Mouse (Mus musculus) kidney, adult 8-10 months (tissue): ENCODE results near the gene BC052040.

Experiments used
- DNase-seq, 2 experiments: peaks; one replicate each; pipeline ENCODE4 v3.0.0; 2022

BC052040 gene

DNA sequence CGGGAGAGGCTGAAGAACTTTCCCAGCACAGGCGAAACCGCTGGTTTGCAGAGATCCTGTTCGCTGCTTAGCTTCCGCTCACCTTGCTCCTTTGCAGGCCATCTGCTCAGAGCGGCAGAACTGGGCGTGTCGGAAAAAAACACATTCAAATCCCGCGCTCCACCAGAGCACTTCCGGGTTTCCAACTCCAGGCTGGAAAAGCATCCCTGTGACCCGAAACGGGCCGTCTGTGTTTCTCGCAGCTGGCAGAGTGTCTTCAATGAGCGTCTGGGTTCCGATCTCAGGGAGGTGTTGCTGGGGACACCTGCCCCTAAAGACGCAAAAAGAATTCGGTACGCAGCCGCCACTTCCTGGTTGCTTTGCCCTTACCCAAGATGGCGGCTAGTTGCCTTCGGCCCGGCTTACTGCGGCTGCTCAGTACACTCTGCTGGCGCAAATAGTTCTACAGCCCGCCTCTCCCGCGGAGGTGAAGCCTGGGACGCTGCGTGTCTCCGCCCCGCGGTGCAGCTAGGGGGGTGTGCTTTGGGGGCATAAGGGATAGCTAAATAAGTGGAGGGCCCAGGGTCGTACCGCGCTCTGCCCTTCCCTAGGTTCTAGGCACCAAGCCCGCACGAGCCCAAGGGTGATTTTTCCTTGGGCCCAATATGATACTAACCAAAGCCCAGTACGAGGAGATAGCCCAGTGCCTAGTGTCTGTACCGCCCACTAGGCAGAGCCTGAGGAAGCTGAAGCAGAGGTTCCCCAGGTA, at the start of gene BC052040:
TSS of gene BC052040 (plus strand) at position 476 of the 748 bp plus-strand sequence.
- peak; percentile 85 to 92 for DNase-seq

DNA sequence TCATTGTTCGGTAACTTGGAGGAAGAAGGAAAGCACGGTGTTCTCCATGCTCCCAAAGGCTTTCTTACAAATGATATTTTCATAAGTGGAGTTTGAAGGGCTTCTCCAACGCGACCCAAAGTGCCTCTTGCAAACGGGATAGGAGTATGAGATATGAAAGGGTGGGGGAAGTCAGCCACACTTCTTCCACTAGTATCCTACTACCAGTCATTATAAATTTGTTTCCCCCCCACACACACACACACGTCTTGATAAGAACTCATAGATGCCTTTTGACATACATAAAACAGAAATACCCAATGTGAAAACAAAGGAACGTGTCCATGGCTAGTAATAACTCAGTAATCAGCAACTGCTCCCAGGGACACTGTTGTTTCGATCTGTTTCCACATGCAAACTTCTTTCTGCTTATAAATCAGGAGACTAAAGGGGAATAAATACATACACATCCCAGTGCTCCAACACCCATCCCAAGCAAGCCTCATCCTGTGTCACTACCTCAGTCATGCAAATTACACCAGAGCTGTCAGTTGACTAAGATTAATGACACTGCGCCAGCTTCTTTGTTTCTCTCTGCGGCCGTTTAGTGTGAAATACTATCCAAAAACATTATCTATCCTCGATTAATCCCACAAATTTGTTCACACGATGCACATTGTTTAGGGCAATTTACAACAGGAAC, 43.4 kb upstream of the BC052040 start:
- DNase-seq = no peak

- no peak for DNase-seq
Observed at GRCm38 (mm10) chr2:115538691-115539283, 42.7 kb upstream of the BC052040 start.

DNA sequence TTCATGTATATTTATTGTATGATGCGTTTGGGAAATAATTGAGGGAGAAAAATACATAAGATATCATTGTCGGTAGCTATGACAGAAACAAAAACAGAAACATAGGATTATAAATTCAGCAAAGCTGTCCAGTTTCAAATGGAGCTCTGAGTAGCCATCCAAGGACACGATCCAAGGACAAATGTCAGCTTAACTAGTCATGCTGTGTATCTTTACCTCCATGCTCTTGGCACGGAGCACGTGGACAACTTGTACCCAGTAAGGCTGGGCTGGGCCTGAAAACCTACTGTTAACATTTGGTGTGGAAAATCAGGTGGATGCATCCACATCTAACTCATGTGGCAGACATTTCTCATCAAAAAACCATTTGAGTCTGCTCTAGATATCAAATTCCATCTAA, 41.8 kb upstream of the BC052040 start:
- no peak for DNase-seq

GRCm38 (mm10) chr2:115542401-115543123, 39.0 kb upstream of the BC052040 start:
- DNase-seq = no peak

- no peak for DNase-seq
Observed at GRCm38 (mm10) chr2:115543212-115543611, 38.3 kb upstream of the BC052040 start.

DNA sequence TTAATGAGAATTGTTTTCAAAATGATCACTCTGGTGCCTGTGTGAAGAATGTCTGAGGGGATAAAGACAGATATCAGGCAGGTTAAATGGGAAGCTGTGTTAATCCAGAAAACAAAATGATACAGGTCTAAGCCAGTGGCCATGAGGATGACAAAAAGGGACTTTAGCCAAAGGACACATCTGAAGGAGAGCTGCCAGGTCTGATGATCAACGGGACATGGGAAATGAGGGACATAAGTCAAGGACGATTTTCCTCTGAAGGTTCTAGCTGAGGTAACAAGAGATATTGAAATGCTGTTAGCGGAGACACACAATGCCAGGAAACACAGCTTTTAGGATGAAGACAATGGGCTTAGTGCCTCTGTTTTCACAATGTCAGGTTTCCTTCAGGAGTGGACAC, 29.6 kb upstream of the BC052040 start:
- no peak for DNase-seq

GRCm38 (mm10) chr2:115562155-115562827, 19.2 kb upstream of the BC052040 start:
- no peak for DNase-seq

- no peak for DNase-seq
Observed at GRCm38 (mm10) chr2:115563436-115564093, 18.0 kb upstream of the BC052040 start.

- no peak for DNase-seq
Observed at GRCm38 (mm10) chr2:115571996-115572395, 9.5 kb upstream of the BC052040 start.

GRCm38 (mm10) chr2:115574802-115575201, 6.7 kb upstream of the BC052040 start:
- DNase-seq = no peak

- DNase-seq = no peak
Observed at GRCm38 (mm10) chr2:115579171-115579900, 2.2 kb upstream of the BC052040 start.

GRCm38 (mm10) chr2:115579976-115580375, 1.5 kb upstream of the BC052040 start:
- no peak for DNase-seq

DNA sequence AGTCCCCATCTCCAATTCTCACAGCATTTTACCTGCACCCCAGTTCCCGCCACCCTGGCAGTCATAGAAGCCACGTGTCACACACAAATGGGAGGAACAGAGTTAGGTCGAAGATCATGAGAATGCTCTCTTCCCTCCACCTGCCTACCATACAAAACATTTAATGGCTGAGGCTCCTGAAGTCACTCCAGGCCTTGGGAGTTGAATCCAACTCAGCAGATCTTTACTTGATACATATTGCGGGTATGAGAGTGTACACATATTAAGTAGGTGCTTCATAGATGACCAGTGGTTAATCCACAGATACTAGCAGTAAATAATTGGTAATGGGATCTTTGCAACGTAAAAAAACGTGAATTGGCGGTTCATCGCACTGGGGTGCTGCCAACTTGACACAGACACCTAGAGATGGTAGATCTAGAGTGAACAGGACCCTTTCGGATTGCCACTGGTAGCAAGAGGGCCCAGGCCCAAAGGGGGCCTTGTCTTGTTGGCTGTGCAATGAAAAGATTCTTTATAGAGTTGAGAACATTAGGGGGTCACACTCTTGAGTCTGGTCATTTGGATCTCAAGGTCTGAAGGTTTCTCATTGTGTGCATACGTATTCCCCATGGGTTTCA, 583 bp downstream of the BC052040 start:
- DNase-seq = peak in 1 of 2 experiments; percentile 5

GRCm38 (mm10) chr2:115583776-115584175, 2.3 kb downstream of the BC052040 start:
- DNase-seq = no peak

DNA sequence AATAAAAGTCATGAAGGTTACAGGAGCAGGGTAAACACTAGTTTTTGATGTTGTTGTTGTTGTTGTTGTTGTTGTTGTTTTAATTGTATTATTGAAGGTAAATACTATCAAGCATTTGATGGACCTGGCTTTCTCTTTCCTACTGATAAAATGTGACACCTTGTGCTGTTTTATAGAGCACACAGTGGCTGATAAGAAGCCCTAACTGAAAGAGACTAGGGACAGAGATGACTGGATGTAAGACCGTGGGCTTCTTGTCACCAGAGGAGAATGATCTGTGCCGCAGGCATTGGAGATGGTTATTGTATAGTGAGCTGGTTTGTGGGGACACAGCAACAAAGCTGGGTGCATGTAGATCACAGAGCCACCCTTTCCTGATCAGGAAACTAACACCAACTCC, 9.1 kb downstream of the BC052040 start:
- no peak for DNase-seq

- peak; percentile 35 to 42 for DNase-seq
Observed at GRCm38 (mm10) chr2:115592651-115593119, 11.2 kb downstream of the BC052040 start.

GRCm38 (mm10) chr2:115597017-115597416, 15.5 kb downstream of the BC052040 start:
- no peak for DNase-seq

DNA sequence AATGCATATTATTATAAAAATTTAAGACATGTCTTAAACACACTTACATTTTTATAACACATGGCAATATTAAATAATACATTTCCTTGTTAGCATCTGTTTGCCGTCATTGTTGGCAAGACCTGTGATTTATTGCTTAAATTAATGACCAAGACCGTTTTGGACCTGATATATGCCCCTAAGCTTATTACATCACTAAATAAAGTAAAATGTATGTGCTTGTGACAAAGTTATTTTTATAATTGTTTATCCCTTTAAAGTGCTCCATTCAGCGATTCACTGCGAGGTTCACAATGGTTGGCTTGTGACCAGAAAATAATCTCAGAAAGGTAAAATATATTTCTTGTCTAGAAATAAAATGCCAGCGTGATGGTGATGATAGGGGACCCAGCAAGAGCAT, 16.8 kb downstream of the BC052040 start:
- DNase-seq = no peak

GRCm38 (mm10) chr2:115600724-115601123, 19.2 kb downstream of the BC052040 start:
- DNase-seq = no peak

- no peak for DNase-seq
Observed at GRCm38 (mm10) chr2:115601280-115601679, 19.8 kb downstream of the BC052040 start.
